Mouse (Mus musculus) liver, postnatal 0 days (tissue): ENCODE measurements at regions not wholly inside any gene's neighbourhood (a gene's known extent, or its start where the extent isn't known, plus 50 kb on each side); places are given as distances from the start of the nearest gene placed in this dataset.

Experiments used
- ATAC-seq: fragments of 200-750 bp; cut with Nextera tagmentation; 2 replicates; pipeline ENCODE4 v1.8.0; 2017; ENCODE audit warnings: mild to moderate bottlenecking, moderate library complexity
- DNase-seq: peaks from one replicate; pipeline ENCODE4 v3.0.0-alpha.2; 2016
- H3K27ac ChIP-seq: fragments of 300-500 bp; sonication (generic); 2 replicates; pipeline ENCODE4 v1.5.1; 2014; ENCODE audit warnings: antibody characterized with exemption, moderate library complexity, mild to moderate bottlenecking, low read depth
- H3K27me3 ChIP-seq: fragments of 300-500 bp; sonication (generic); 2 replicates; pipeline ENCODE4 v1.6.1; 2014; ENCODE audit warnings: low read length, control low read depth, mixed read lengths; ENCODE audit not compliant: insufficient read depth
- H3K36me3 ChIP-seq: fragments of 300-500 bp; sonication (generic); replicated peaks from 2 replicates; pipeline ENCODE4 v1.6.1; 2014; ENCODE audit warnings: mild to moderate bottlenecking, control low read depth, low read length, moderate library complexity, mixed read lengths; ENCODE audit not compliant: insufficient read depth
- H3K4me1 ChIP-seq: fragments of 300-500 bp; sonication (generic); 2 replicates; pipeline ENCODE4 v1.6.1; 2014; ENCODE audit warnings: antibody characterized with exemption, mild to moderate bottlenecking, control low read depth; ENCODE audit not compliant: insufficient read depth
- H3K4me2 ChIP-seq: fragments of 300-500 bp; sonication (generic); 2 replicates; pipeline ENCODE4 v1.6.1; 2014; ENCODE audit warnings: low read depth, mild to moderate bottlenecking, low read length, moderate library complexity, mixed read lengths
- H3K4me3 ChIP-seq: fragments of 300-500 bp; sonication (generic); 2 replicates; pipeline ENCODE4 v1.5.1; 2014; ENCODE audit warnings: low read depth, low read length
- H3K9ac ChIP-seq: fragments of 300-500 bp; sonication (generic); replicated peaks from 2 replicates; pipeline ENCODE4 v1.6.1; 2014; ENCODE audit warnings: mild to moderate bottlenecking, moderate library complexity
- H3K9me3 ChIP-seq: fragments of 300-500 bp; sonication (generic); 2 replicates; pipeline ENCODE4 v1.6.1; 2016; ENCODE audit warnings: mild to moderate bottlenecking, control low read depth, low read length, mixed read lengths
- CTCF ChIP-seq: sonication (generic); IDR thresholded peaks from 2 replicates; pipeline ENCODE4 v1.5.1; 2016; ENCODE audit warnings: antibody characterized with exemption, low read depth
- EP300 ChIP-seq: IDR thresholded peaks from 2 replicates; pipeline ENCODE4 v1.6.1; 2016; ENCODE audit warnings: antibody characterized with exemption, low read depth, mild to moderate bottlenecking
- WGBS: fragments of 180-500 bp; shearing (Covaris S2); extraction: QIAGEN DNeasy Blood & Tissue Kit; methylation state at CpG from one replicate; pipeline ENCODE4 v1.1.7; 2014; ENCODE audit not compliant: insufficient replicate concordance; 5-methylcytosine and 5-hydroxymethylcytosine counted together

DNA sequence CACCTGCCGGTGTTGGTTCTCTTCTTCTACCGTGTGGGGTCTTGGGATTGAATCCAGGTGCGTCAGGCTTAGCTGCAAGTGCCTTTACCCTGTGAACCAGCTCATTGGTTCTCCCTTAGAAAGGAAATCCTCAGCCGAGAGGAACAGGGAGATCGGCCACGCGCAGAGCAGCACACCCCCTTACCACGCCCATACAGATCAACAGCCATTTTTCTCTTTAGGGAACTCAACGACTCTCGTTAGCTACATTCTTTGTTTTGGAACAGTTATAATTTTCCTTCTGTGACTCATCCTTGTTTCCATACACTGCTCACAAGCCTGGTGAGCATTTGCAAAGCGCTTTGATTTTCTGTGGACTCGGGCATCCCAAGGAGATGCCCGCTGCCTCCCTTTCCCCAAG lies 194.7 kb downstream of the Matn1 start:
- no peaks in the 10 kb centered on the region for H3K36me3 ChIP-seq
- no peak overlapping the region for H3K4me3 ChIP-seq
- no peak overlapping the region for H3K27ac ChIP-seq
- H3K4me2 ChIP-seq = no peak overlapping the region
- DNase-seq (no peak), ATAC-seq (no peak)
- H3K9me3 ChIP-seq = no peaks in the 10 kb centered on the region
- 76% methylated on average over 13 of the region's 13 CpGs for WGBS
- H3K4me1 ChIP-seq = no peaks in the 10 kb centered on the region
- no peaks in the 10 kb centered on the region for H3K27me3 ChIP-seq
- H3K9ac ChIP-seq = no peak overlapping the region
- TF ChIP-seq EP300 (no peak), CTCF (no peak)

DNA sequence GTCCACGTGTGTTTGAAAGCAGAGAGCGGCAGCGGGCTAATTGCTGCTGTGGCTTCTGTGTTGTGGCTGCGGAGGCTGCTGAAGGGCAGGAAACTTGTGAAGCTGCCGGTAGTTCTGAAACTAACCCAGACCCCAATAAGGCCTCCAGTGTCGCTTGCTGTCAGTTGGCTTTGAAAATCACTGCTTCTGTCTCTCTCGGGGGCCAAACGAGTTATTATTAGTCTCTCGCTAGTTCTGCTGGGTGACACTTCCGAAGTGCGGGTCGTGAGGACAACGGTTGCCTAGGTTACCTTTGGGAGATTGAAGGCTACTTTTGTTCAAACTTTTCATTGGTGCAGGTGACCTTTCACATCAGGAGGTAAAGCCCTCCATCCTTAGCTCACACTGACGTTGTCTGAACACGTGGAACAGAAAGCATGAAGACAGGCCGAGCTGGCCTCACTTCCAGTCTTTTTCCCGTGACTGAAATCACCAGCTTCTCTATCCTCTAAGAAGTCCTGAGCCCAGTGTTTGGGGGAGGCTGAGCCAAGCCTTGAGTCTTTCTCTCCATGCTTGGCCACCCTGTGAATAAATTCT lies 197.8 kb downstream of the Matn1 start:
- H3K27ac ChIP-seq = no peak overlapping the region
- H3K4me3 ChIP-seq = no peak overlapping the region
- no peaks in the 10 kb centered on the region for H3K4me1 ChIP-seq
- DNase-seq (no peak), ATAC-seq (no peak)
- no peak for TF ChIP-seq EP300
- no peaks in the 10 kb centered on the region for H3K27me3 ChIP-seq
- H3K9ac ChIP-seq = no peak overlapping the region
- no peaks in the 10 kb centered on the region for H3K9me3 ChIP-seq
- no peak overlapping the region for H3K4me2 ChIP-seq
- WGBS = 80% methylated on average over 17 of the region's 17 CpGs
- H3K36me3 ChIP-seq = no peaks in the 10 kb centered on the region

DNA sequence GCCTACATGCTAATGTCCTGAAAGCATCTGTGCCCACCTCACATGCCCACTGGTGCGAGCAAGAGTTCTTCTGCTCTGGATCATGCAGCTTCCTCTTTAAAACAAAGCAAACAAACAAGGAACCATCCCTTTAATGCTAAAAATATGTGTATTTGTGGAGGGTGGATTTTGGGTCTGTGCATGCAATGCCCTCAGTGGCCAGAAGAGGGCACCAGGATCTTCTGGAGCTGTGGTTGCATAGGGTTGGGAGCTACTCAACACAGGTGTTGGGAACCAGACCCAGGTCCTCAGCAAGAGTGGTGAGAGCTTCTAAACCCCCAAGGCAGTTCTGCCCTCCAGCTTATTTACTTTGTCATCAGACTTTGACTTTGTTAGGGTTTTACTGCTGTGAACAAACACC lies 201.3 kb downstream of the Matn1 start:
- DNase-seq (no peak), ATAC-seq (no peak)
- H3K4me2 ChIP-seq = no peak overlapping the region
- H3K4me3 ChIP-seq = no peak overlapping the region
- H3K27ac ChIP-seq = no peak overlapping the region
- no peaks in the 10 kb centered on the region for H3K27me3 ChIP-seq
- H3K4me1 ChIP-seq = no peaks in the 10 kb centered on the region
- no peaks in the 10 kb centered on the region for H3K36me3 ChIP-seq
- no peak overlapping the region for H3K9ac ChIP-seq
- 59% methylated on average over 1 of the region's 1 CpGs for WGBS
- TF ChIP-seq CTCF (peak; percentile 65), EP300 (no peak)
- H3K9me3 ChIP-seq = no peaks in the 10 kb centered on the region

DNA sequence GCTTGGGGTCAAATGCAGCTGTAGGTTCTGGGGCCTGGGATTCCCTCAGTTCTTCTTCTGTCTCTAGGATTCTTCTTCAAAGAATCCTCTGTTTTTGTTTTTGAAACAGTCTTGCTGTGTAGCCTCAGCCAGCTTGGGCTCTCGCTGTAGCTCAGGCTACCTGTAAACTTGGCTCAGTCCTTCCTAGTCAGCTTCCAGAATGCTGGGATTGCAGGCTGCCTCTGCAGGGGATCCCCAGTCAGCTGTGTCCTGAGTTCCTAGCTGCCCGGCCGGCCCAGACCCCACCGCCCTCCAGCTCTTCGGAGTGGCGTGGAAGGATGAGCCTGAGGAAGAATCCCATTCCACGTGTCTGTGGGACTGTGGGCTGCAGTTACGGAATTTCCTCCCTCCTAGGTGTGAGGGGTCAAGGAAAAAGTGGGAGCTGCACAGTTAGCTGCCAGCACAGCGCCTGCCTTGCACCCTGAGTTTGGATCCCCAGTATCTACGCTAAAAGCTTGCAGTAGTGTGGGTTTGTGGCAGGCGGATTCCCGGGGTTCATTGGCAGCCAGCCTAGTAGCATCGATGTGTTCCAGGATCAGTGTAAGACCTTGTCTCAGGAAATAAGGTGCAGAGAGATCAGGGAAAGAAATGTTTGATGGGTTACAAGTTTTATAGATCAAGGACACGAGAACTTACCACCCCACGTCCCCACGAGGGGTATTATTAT lies 204.0 kb downstream of the Matn1 start:
- 69% methylated on average over 16 of the region's 16 CpGs for WGBS
- H3K27me3 ChIP-seq = no peaks in the 10 kb centered on the region

DNA sequence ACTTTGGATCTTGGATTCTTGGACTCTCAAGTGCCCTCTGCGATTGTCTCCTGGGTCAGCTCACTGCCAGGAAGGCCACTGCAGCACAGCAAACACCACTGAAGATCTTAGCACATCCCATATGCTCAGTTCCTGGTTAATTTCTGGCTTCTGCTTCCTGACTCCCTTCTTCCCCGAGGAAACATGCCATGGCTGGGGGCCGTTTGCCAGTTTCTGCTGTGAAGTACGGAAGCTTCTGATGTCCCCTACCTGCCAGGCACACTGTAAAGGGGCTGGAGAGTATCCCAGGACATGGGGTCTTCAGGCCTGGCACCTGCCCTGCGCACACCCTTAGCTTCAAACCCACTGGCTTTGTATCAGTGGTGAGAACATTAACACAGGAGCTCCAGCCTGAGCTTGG lies 205.3 kb downstream of the Matn1 start:
- no peak overlapping the region for H3K4me2 ChIP-seq

More for the DNA sequence above, 204.0 kb downstream of the Matn1 start:
- Histone ChIP-seq H3K9ac (no peak overlapping the region), H3K4me1 (no peaks in the 10 kb centered on the region), H3K4me3 (no peak overlapping the region), H3K4me2 (no peak overlapping the region), H3K36me3 (no peaks in the 10 kb centered on the region), H3K9me3 (no peaks in the 10 kb centered on the region), H3K27ac (no peak overlapping the region)
- DNase-seq = no peak
- no peak for ATAC-seq
- no peak for TF ChIP-seq CTCF
- TF ChIP-seq EP300 = no peak

DNA sequence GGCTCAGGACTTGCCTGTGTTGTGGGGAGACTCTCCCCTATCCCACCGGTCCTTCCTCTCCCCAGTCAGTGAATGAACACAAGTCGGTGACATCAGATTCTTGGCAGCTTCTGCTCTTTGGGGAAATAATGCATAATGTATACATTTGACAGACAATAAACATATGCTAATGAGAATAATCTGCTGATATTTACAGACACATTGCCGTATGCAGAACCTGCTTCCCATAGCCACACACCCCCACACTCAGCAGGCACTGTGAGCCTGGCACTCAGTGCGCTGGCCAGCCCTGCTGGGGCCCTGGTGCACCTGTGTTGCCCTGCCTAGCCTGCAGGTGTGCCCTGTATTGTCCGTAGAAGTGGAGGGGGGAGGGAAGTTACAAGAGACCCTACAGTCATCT lies 215.5 kb downstream of the Matn1 start:
- no peak for ATAC-seq
- Histone ChIP-seq H3K4me3 (no peak overlapping the region), H3K4me2 (no peak overlapping the region), H3K4me1 (no peaks in the 10 kb centered on the region), H3K27me3 (no peaks in the 10 kb centered on the region), H3K9me3 (no peaks in the 10 kb centered on the region), H3K9ac (no peak overlapping the region), H3K36me3 (no peaks in the 10 kb centered on the region), H3K27ac (no peak overlapping the region)
- no peak for DNase-seq
- WGBS = 59% methylated on average over 5 of the region's 5 CpGs
- no peak for TF ChIP-seq EP300
- no peak for TF ChIP-seq CTCF

More for the DNA sequence above, 205.3 kb downstream of the Matn1 start:
- no peak overlapping the region for H3K4me3 ChIP-seq
- no peaks in the 10 kb centered on the region for H3K36me3 ChIP-seq
- TF ChIP-seq CTCF (no peak), EP300 (no peak)
- no peak for DNase-seq
- no peaks in the 10 kb centered on the region for H3K9me3 ChIP-seq
- no peak for ATAC-seq
- no peak overlapping the region for H3K27ac ChIP-seq
- 67% methylated on average over 5 of the region's 5 CpGs for WGBS
- H3K27me3 ChIP-seq = no peaks in the 10 kb centered on the region
- no peak overlapping the region for H3K9ac ChIP-seq
- H3K4me1 ChIP-seq = no peaks in the 10 kb centered on the region
